Comparison of ENCODE assay signal across 21 mouse cellular contexts in the genomic region with DNA sequence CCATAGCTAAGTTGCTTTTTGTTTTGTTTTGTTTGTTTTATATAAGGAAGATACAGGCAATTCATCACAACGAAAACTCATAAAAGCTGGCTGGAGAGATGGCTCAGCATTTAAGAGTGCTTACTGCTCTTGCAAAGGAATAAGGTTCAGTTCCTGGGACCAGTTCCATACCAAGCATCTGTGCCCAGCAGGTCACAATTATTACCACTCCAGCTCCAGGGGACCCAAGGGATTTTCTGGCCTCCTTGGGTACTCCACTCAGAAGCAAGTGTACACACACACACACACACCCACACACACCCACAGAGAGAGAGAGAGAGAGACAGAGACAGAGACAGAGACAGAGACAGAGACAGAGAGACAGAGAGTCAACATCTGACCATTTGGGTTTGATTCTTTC.
DNase-seq lines count a peak whose midpoint lies in the region.
"Had no signal": no experiment of that assay in that cellular context is flagged by ENCODE, and none has a peak within 500 bp of the region (broad histone marks: within the 10 kb centered on the region; RNA-seq: fewer than 3 reads in every experiment).

No protein-coding gene starts in this region.

- no peak overlapping the region for H3K4me3 ChIP-seq in limb, embryonic 10.5 days
- H3K4me3 ChIP-seq: embryonic facial prominence, embryonic 10.5 days; embryonic facial prominence, embryonic 12.5 days; forebrain, embryonic 13.5 days; forebrain, embryonic 15.5 days had no signal

- 0 out of 2 replicates have a peak, but pooled peaks cover 3% of the 10 kb centered on the region for H3K4me1 ChIP-seq in limb, embryonic 10.5 days
- H3K4me1 ChIP-seq: embryonic facial prominence, embryonic 10.5 days; embryonic facial prominence, embryonic 12.5 days had no signal

- peak; percentile 54 to 65 for DNase-seq in cerebellum, postnatal 10 days
- no peak for DNase-seq in cerebellum, postnatal 4 days (ENCODE audit: low spot score in 2 of 2)
- DNase-seq in heart, adult 11 months, result peak; percentile 14
- DNase-seq in heart, postnatal 36 days, result no peak
- DNase-seq in limb, embryonic 10.5 days (ENCODE audit: low spot score), result peak; percentile 12
- DNase-seq: adrenal gland, adult 8-10 months; adrenal gland, postnatal 14 days; adrenal gland, postnatal 36 days; B cell, adult 2 months; cerebellum, adult 11-12 months; cerebellum, adult 2 months; cerebellum, adult 9-10 months; cerebellum, postnatal 36 days; forebrain, postnatal 0 days had no signal

- intact Hi-C loops in heart, postnatal 36 days (cut with DNase I), result no loop called here

- no peaks in the 10 kb centered on the region for H3K36me3 ChIP-seq in limb, embryonic 10.5 days
- H3K36me3 ChIP-seq: embryonic facial prominence, embryonic 10.5 days; embryonic facial prominence, embryonic 12.5 days; forebrain, embryonic 15.5 days; G1E had no signal

- no peaks in the 10 kb centered on the region for H3K9me3 ChIP-seq in limb, embryonic 10.5 days (replicated peaks)
- H3K9me3 ChIP-seq: embryonic facial prominence, embryonic 10.5 days; embryonic facial prominence, embryonic 12.5 days; forebrain, embryonic 13.5 days; forebrain, embryonic 15.5 days; G1E had no signal

- 93% methylated on average over 1 of the region's 1 CpGs for WGBS in limb, embryonic 10.5 days

- H3K27me3 ChIP-seq in limb, embryonic 10.5 days (ENCODE audit: low read depth, poor library complexity, severe bottlenecking), result no peaks in the 10 kb centered on the region
- H3K27me3 ChIP-seq: CH12.LX; embryonic facial prominence, embryonic 12.5 days; forebrain, embryonic 13.5 days; forebrain, embryonic 15.5 days; Patski had no signal

- H3K27ac ChIP-seq in limb, embryonic 10.5 days, result no peak overlapping the region
- H3K27ac ChIP-seq: embryonic facial prominence, embryonic 10.5 days; embryonic facial prominence, embryonic 12.5 days; forebrain, embryonic 13.5 days; forebrain, embryonic 15.5 days had no signal

Comparison
In these comparisons a context has a peak if more than half of its experiments do, and no peak if none do; other contexts are left out.
1. DNase-seq: peak in cerebellum, postnatal 10 days (2 of 2), heart, adult 11 months (single experiment) and limb, embryonic 10.5 days (single experiment); none in cerebellum, postnatal 4 days (0 of 2) and heart, postnatal 36 days (0 of 2).